Mouse (Mus musculus) forebrain, postnatal 0 days (tissue): ENCODE data around the gene Defa21. TPM values are rescaled to one million over a fixed set of nuclear protein-coding genes. Genes with fewer than 3 reads are reported as not detected.
"Not testable (repeated sequence)": the region's sequence is repeated elsewhere in the genome, so short reads cannot be mapped to it uniquely, and the experiment has no call there.

ENCODE experiments used
- ATAC-seq: fragments of 200-750 bp; cut with Nextera tagmentation; 2 replicates; pipeline ENCODE4 v1.8.0; 2017; ENCODE audit warnings: mild to moderate bottlenecking, moderate library complexity
- DNase-seq: peaks from one replicate; pipeline ENCODE4 v3.0.0-alpha.2; 2015
- H3K27ac ChIP-seq: fragments of 300-500 bp; sonication (generic); 2 replicates; pipeline ENCODE4 v1.5.1; 2014; ENCODE audit warnings: low read depth, mild to moderate bottlenecking, antibody characterized with exemption, low read length, moderate library complexity, mixed read lengths
- H3K27me3 ChIP-seq: fragments of 300-500 bp; sonication (generic); 2 replicates; pipeline ENCODE4 v1.6.1; 2014; ENCODE audit warnings: mild to moderate bottlenecking, low read length, mixed read lengths; ENCODE audit not compliant: insufficient read depth
- H3K36me3 ChIP-seq: fragments of 300-500 bp; sonication (generic); 2 replicates; pipeline ENCODE4 v1.6.1; 2014; ENCODE audit warnings: mild to moderate bottlenecking, moderate library complexity; ENCODE audit not compliant: insufficient read depth
- H3K4me1 ChIP-seq: fragments of 300-500 bp; sonication (generic); 2 replicates; pipeline ENCODE4 v1.6.1; 2014; ENCODE audit warnings: antibody characterized with exemption; ENCODE audit not compliant: insufficient read depth
- H3K4me2 ChIP-seq: fragments of 300-500 bp; sonication (generic); 2 replicates; pipeline ENCODE4 v1.6.1; 2014; ENCODE audit warnings: low read depth, mild to moderate bottlenecking, moderate library complexity
- H3K4me3 ChIP-seq: fragments of 300-500 bp; sonication (generic); 2 replicates; pipeline ENCODE4 v1.5.1; 2014; ENCODE audit warnings: low read depth, low read length, mixed read lengths
- H3K9ac ChIP-seq: fragments of 300-500 bp; sonication (generic); 2 replicates; pipeline ENCODE4 v1.6.1; 2014; ENCODE audit warnings: mild to moderate bottlenecking
- H3K9me3 ChIP-seq: fragments of 300-500 bp; sonication (generic); 2 replicates; pipeline ENCODE4 v1.6.1; 2016; ENCODE audit warnings: low read length
- CTCF ChIP-seq: sonication (generic); IDR thresholded peaks from 2 replicates; pipeline ENCODE4 v1.5.1; 2016; ENCODE audit warnings: antibody characterized with exemption, control low read depth, low read depth
- WGBS: fragments of 180-500 bp; shearing (Covaris S2); extraction: QIAGEN DNeasy Blood & Tissue Kit; methylation state at CpG from one replicate; pipeline ENCODE4 v1.1.7; 2014; 5-methylcytosine and 5-hydroxymethylcytosine counted together
- polyA plus RNA-seq: library from polyadenylated mRNA; unstranded; fragments of >200 nt; fragmentation: Nextera tagmentation; extraction: Ambion mirVana; gene quantifications from 2 replicates; pipeline ENCODE4 v1.2.1, GENCODE M21; 2015
- total RNA-seq: library from RNA; depleted of rRNA; stranded (reverse); fragments of >200 nt; gene quantifications from 2 replicates; pipeline ENCODE4 v1.2.3, GENCODE M21; 2014; rRNA removed

Defa21 gene
- total RNA-seq (not detected in 2 replicates), polyA plus RNA-seq (not detected in 2 replicates)

GRCm38 (mm10) chr8:21025245-21025644, at the start of gene Defa21:
Gene Defa21 (plus strand): TSS chr8:21025545.
- ATAC-seq, H3K36me3 ChIP-seq, H3K9ac ChIP-seq, H3K27me3 ChIP-seq, H3K4me2 ChIP-seq, DNase-seq, H3K27ac ChIP-seq, H3K4me3 ChIP-seq, H3K9me3 ChIP-seq, H3K4me1 ChIP-seq: not testable (repeated sequence)
- no CpG with 5 or more reads among the region's 1 CpGs for WGBS

GRCm38 (mm10) chr8:20979846-20980245, 45.5 kb upstream of the Defa21 start:
- no peaks in the 10 kb centered on the region for H3K36me3 ChIP-seq
- no peak overlapping the region for H3K9ac ChIP-seq
- DNase-seq = no peak
- no peaks in the 10 kb centered on the region for H3K9me3 ChIP-seq
- no peaks in the 10 kb centered on the region for H3K27me3 ChIP-seq
- 25% methylated on average over 1 of the region's 1 CpGs for WGBS
- TF ChIP-seq CTCF = no peak
- no peak overlapping the region for H3K27ac ChIP-seq
- no peaks in the 10 kb centered on the region for H3K4me1 ChIP-seq
- H3K4me2 ChIP-seq = no peak overlapping the region
- ATAC-seq = no peak
- H3K4me3 ChIP-seq = no peak overlapping the region

- H3K27ac ChIP-seq, H3K4me2 ChIP-seq, H3K4me1 ChIP-seq, H3K36me3 ChIP-seq, DNase-seq, ATAC-seq, H3K4me3 ChIP-seq, H3K9ac ChIP-seq, H3K27me3 ChIP-seq, H3K9me3 ChIP-seq: not testable (repeated sequence)
Measured at GRCm38 (mm10) chr8:20994042-20994441, 31.3 kb upstream of the Defa21 start.

GRCm38 (mm10) chr8:20996776-20997175, 28.6 kb upstream of the Defa21 start:
- 0 out of 2 replicates have a peak, but pooled peaks cover 2% of the 10 kb centered on the region for H3K9me3 ChIP-seq
- no peak for DNase-seq
- H3K27me3 ChIP-seq = no peaks in the 10 kb centered on the region
- no peak for ATAC-seq
- H3K27ac ChIP-seq = no peak overlapping the region
- no peaks in the 10 kb centered on the region for H3K4me1 ChIP-seq
- TF ChIP-seq CTCF = no peak
- H3K9ac ChIP-seq = no peak overlapping the region
- H3K4me3 ChIP-seq = no peak overlapping the region
- H3K36me3 ChIP-seq = no peaks in the 10 kb centered on the region
- H3K4me2 ChIP-seq = no peak overlapping the region
- WGBS = 85% methylated on average over 2 of the region's 2 CpGs

GRCm38 (mm10) chr8:20997291-20997690, 28.1 kb upstream of the Defa21 start:
- no peaks in the 10 kb centered on the region for H3K4me1 ChIP-seq
- no peaks in the 10 kb centered on the region for H3K9me3 ChIP-seq
- H3K36me3 ChIP-seq = no peaks in the 10 kb centered on the region
- H3K27me3 ChIP-seq = no peaks in the 10 kb centered on the region
- no peak overlapping the region for H3K4me3 ChIP-seq
- DNase-seq (no peak), ATAC-seq (no peak)
- H3K27ac ChIP-seq = no peak overlapping the region
- TF ChIP-seq CTCF = no peak
- no peak overlapping the region for H3K9ac ChIP-seq
- H3K4me2 ChIP-seq = no peak overlapping the region

- Histone ChIP-seq H3K4me3 (no peak overlapping the region), H3K9ac (no peak overlapping the region), H3K36me3 (no peaks in the 10 kb centered on the region), H3K27ac (no peak overlapping the region), H3K4me2 (no peak overlapping the region), H3K27me3 (no peaks in the 10 kb centered on the region), H3K9me3 (peaks cover under 1% of the 10 kb centered on the region; the same call in 1 of the 2 replicates), H3K4me1 (no peaks in the 10 kb centered on the region)
- peak; percentile 8 for DNase-seq
- 43% methylated on average over 8 of the region's 8 CpGs for WGBS
- no peak for ATAC-seq
- TF ChIP-seq CTCF = peak; percentile 23
Measured at GRCm38 (mm10) chr8:21001171-21001570, 24.2 kb upstream of the Defa21 start.

GRCm38 (mm10) chr8:21006801-21007200, 18.5 kb upstream of the Defa21 start:
- Histone ChIP-seq H3K4me2 (no peak overlapping the region), H3K36me3 (no peaks in the 10 kb centered on the region), H3K9me3 (peaks cover 6% of the 10 kb centered on the region; the same call in 1 of the 2 replicates), H3K27me3 (no peaks in the 10 kb centered on the region), H3K4me1 (no peaks in the 10 kb centered on the region), H3K4me3 (no peak overlapping the region), H3K27ac (no peak overlapping the region), H3K9ac (no peak overlapping the region)
- WGBS = 26% methylated on average over 1 of the region's 1 CpGs
- no peak for TF ChIP-seq CTCF
- no peak for ATAC-seq
- DNase-seq = no peak

GRCm38 (mm10) chr8:21008578-21008977, 16.8 kb upstream of the Defa21 start:
- H3K9ac ChIP-seq, ATAC-seq, H3K27ac ChIP-seq, H3K36me3 ChIP-seq, H3K9me3 ChIP-seq, H3K4me3 ChIP-seq, DNase-seq, H3K27me3 ChIP-seq, H3K4me1 ChIP-seq, H3K4me2 ChIP-seq: not testable (repeated sequence)
- 48% methylated on average over 6 of the region's 6 CpGs for WGBS

- not testable (repeated sequence) for H3K4me1 ChIP-seq, DNase-seq, H3K4me3 ChIP-seq, H3K4me2 ChIP-seq, H3K9ac ChIP-seq, H3K9me3 ChIP-seq, ATAC-seq, H3K27ac ChIP-seq, H3K36me3 ChIP-seq, H3K27me3 ChIP-seq
- WGBS = 57% methylated on average over 1 of the region's 1 CpGs
Measured at GRCm38 (mm10) chr8:21010548-21010947, 14.8 kb upstream of the Defa21 start.

- not testable (repeated sequence) for H3K27me3 ChIP-seq, H3K4me3 ChIP-seq, H3K9ac ChIP-seq, H3K36me3 ChIP-seq, H3K4me1 ChIP-seq, H3K27ac ChIP-seq, ATAC-seq, H3K4me2 ChIP-seq, H3K9me3 ChIP-seq, DNase-seq
- WGBS = no CpG with 5 or more reads among the region's 1 CpGs
Measured at GRCm38 (mm10) chr8:21054747-21055146, 29.4 kb downstream of the Defa21 start, which contains the start of gene Defa23. Gene Defa23 (plus strand): TSS chr8:21055047.

GRCm38 (mm10) chr8:21064738-21065137, 39.4 kb downstream of the Defa21 start, which contains the start of gene Defa35:
Gene Defa35 (plus strand): TSS chr8:21065038.
- H3K27ac ChIP-seq, DNase-seq, ATAC-seq, H3K4me2 ChIP-seq, H3K27me3 ChIP-seq, H3K36me3 ChIP-seq, H3K4me3 ChIP-seq, H3K4me1 ChIP-seq, H3K9ac ChIP-seq, H3K9me3 ChIP-seq: not testable (repeated sequence)
- 78% methylated on average over 1 of the region's 1 CpGs for WGBS
